Mouse (Mus musculus): ENCODE results near the gene Atxn2l.
"Not testable (repeated sequence)": the region's sequence is repeated elsewhere in the genome, so short reads cannot be mapped to it uniquely, and the experiment has no call there.

Gene Atxn2l

GRCm38 (mm10) chr7:126491005-126491404 is 12.2 kb downstream of the Atxn2l start:
- no peak for DNase-seq (ENCODE audit: low read depth, low spot score)

GRCm38 (mm10) chr7:126487617-126488385 is 15.4 kb downstream of the Atxn2l start:
- not testable (repeated sequence) for DNase-seq (ENCODE audit: low read depth, low spot score)

DNA sequence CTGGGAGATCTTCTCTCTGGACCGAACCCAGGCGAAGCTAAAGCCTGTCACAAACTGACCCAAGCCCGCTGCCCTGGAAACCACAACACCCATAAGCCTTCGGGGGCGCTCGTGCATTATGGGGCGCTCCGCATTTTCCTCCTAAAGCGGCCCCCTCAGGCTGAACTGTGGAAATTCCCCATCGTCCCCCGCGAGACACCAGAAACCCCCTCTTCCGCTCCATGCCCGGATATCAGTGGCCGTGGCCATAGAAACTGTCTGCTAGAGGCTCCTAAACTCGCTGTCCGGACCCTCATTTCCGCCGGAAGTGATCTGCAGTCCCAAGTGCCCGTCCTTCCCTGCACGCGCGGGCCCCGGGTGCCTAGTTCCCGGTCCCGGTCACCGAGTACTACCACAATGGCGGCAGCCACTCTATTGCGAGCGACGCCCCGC is 16.2 kb downstream of the Atxn2l start, which contains the start of gene Tufm:
Gene Tufm, plus strand, starts transcription at position 310 of the 432 bp plus-strand sequence.
- DNase-seq (ENCODE audit: low read depth, low spot score): peak; percentile 80

DNA sequence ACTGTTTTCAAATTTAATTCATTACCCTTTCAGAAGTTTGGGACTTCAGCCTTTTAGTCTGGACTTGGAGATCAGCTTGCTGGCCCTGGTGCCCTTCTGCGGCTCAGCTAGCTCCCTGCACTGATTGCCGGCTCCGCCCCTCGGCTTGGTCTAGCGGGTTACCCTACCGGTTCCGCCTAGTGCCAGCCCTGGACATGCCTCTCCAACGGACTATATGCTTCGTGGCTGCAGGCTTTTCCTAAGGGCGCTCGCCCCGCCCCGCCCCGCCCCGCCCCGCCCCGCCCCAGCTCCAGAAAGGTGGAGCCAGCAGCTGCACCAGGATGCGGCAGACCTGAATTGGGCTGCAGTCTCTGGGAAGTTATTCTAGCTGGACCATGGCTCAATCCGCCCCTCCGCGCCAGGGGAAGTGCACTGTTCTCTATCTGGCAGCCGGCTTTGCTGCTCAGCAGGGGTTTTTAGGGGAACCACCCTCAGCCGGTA is 20.8 kb downstream of the Atxn2l start:
- peak; percentile 81 for DNase-seq (ENCODE audit: low read depth, low spot score)

- DNase-seq (ENCODE audit: low read depth, low spot score): no peak
These were observed 21.5 kb downstream of the Atxn2l start for GRCm38 (mm10) chr7:126481699-126482098.

DNA sequence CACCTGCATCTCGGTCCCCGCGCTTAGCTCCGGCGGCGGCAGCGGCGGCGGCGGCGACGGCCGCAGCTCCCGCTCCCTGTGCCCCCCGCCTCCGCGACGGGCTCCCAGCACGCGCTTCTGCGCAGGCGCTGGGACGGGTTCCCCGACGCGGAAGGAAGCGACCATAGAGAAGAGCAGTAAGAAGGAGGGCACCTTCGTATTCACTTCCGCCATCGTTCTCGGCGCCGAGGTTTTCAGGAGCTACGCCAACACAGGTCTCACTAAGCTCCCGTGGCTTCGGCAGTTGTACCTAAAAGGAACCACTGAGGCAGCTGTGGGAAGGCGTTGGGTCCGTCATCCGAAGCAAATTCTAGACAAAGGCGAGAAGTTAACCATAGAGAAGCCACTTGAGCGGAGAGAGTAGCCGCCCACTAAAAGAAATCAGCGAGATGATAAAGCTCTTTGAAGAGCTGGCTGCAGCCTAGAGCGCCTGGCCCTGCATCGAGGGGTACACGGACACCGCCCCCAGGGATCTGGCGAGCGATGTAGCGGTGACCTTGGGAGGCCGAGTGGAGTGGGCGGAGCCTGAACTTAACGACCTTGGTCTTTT is 28.1 kb downstream of the Atxn2l start, which contains the start of gene Sh2b1:
Gene Sh2b1, minus strand, starts transcription at position 432 of the 589 bp plus-strand sequence.
- DNase-seq (ENCODE audit: low read depth, low spot score): peak; percentile 89

DNA sequence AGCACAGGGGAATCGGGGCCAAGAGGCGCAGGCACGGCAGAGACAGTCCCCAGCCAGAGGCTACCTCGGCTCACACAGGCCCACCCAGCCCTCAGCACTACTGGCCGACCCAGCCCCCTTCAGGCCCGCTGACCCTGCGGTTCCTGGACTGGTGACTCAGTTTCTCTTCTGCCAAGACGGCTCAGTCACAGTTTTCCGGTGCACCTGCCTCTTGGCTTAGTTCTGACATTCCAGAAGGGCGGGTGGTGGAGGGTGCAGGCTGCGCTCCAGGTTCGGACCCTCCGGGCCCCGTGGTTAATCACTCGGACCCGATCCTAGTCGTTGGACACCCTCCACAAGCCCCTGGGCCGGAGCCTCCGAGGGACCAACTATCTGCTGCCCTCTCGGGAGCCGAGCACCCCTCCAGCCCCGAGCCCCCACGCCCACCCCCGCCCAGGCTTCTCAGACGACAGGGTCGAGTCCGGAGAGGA is 28.7 kb downstream of the Atxn2l start:
- no peak for DNase-seq (ENCODE audit: low read depth, low spot score)

DNA sequence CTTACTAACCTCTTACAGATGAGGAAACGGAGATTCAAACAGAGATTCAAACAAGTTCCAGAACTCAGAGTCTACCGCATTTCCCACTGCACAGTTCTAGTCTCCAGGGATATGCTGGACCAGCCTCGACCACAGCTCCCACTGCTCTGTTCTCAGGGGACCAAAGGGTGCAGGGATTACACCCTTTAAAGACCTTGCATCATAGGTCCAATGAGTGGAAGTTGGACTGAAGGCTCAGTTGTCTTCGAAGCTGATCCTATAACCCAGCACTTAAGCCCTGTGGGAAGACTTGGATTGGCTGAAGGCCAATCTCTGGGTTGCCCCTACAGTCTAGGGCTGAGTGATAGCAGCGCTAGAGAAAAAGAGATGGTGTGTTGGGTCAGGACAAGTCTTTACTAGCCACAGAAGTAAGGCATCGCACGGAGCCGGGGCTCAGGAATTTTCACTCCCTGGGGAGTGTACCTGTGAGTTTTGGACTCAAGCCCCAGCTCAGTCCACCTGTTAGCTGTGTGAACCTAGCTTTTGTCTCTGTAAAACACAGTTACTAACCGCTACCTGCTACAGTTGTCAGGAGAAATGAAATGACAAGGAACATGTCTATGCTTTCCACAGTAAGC is 29.7 kb downstream of the Atxn2l start:
- DNase-seq (ENCODE audit: low read depth, low spot score): no peak

- DNase-seq (ENCODE audit: low read depth, low spot score): no peak
These were observed 30.5 kb downstream of the Atxn2l start for GRCm38 (mm10) chr7:126472713-126473112.

DNA sequence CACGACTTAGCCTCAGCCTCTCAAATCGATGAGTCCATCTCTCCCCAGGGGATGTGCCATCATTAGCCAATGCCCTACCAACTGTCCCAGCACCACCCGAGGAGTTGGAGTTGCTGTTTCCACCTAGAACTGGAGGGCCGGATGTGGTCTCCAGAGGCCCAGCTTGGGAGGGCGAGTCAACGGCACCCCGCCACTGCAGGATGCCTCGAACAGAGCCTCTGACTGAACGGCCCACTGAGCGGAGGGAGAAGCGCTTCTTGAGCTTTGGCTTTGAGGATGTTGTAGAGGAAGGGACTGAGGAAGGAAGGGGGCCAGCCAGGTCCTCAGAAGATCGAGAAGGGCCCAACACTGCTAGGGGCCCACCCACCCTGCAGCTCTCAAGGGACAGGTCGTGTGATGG is 30.9 kb downstream of the Atxn2l start:
- no peak for DNase-seq (ENCODE audit: low read depth, low spot score)

DNA sequence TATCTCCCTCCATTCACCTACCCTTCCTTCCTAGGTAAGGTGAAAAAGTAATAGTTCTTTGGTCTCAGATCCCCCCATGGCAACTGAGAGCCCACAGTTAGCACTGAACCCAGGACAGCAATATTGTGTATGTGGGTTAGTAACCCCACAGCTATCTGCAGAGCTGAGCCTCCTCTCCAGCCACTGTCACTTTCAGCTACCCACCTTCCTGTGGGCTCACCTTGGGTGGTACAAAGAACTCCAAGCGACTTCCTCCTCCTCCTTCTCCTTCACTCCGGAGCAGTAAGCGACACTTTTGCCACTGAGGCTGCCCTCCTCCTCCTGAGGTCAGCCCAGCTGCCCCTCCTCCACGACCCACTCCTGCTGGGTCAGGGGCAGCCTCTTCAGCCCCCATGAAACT is 31.4 kb downstream of the Atxn2l start:
- DNase-seq (ENCODE audit: low read depth, low spot score): no peak

DNA sequence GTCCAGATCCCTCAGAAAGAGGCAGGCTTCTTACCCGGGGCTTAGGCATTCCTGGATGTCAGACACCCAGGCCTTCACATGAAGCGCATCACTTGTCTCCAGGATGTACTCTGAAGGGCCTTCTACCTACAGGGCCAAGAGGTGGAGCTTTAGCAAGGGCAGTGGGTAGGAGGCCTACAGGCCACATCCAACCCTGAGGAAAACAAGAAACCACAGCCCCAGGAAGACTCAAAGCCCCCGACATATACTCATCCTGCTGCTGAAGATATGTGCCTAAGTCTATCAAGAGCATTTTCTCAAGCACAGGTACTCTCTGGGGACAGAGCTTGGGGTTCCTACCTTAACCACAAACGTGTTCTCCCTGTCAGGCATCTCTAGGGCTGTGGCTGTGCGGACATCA is 31.9 kb downstream of the Atxn2l start:
- DNase-seq (ENCODE audit: low read depth, low spot score): no peak

GRCm38 (mm10) chr7:126470077-126470476 is 33.2 kb downstream of the Atxn2l start:
- no peak for DNase-seq (ENCODE audit: low read depth, low spot score)

- DNase-seq (ENCODE audit: low read depth, low spot score): no peak
These were observed 35.2 kb downstream of the Atxn2l start for GRCm38 (mm10) chr7:126467834-126468627.

- no peak for DNase-seq (ENCODE audit: low read depth, low spot score)
These were observed 36.0 kb downstream of the Atxn2l start for GRCm38 (mm10) chr7:126467271-126467670.

DNA sequence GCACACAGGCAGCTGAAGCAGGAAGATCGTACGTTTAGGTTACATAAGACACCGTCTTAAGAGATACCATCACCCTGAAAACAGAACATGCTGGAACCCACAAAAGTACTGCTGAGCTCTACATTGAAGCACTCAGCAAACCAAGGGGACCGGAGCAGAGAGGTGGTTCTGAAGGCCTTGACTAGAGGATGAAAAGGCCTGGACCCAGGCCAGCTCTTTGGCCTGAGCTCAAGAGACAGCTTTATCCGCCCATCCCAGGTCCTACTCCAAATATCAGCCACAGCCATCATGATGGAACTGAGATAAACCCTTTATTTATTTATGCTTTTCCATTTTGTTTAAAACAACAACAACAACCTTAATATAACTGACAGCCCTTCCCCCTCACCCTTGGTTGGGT is 36.5 kb downstream of the Atxn2l start:
- no peak for DNase-seq (ENCODE audit: low read depth, low spot score)

GRCm38 (mm10) chr7:126466116-126466515 is 37.1 kb downstream of the Atxn2l start:
- no peak for DNase-seq (ENCODE audit: low read depth, low spot score)

- DNase-seq (ENCODE audit: low read depth, low spot score): no peak
These were observed 37.8 kb downstream of the Atxn2l start for GRCm38 (mm10) chr7:126465246-126466030.

GRCm38 (mm10) chr7:126464836-126465235 is 38.4 kb downstream of the Atxn2l start:
- DNase-seq (ENCODE audit: low read depth, low spot score): no peak

DNA sequence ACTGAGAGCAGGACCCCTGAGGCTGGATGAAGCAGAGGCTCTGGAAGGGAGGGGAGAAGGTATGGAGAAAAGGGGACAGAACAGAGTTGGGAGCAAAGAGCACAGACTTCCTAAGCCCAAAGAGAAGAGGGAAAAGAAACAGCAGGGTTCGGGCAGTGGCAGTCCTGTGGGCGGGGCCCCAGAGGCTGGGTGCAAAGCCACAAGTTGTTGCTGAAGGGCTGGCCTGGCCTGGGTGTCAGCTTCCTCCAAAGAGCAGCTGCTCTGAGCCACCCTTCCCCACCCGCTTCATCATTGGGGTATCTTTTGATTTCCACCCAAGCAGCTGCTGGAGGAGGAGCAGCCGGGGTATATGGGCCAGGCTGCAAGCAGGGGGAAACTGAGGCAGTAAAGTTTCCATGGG is 39.1 kb downstream of the Atxn2l start:
- no peak for DNase-seq (ENCODE audit: low read depth, low spot score)

DNA sequence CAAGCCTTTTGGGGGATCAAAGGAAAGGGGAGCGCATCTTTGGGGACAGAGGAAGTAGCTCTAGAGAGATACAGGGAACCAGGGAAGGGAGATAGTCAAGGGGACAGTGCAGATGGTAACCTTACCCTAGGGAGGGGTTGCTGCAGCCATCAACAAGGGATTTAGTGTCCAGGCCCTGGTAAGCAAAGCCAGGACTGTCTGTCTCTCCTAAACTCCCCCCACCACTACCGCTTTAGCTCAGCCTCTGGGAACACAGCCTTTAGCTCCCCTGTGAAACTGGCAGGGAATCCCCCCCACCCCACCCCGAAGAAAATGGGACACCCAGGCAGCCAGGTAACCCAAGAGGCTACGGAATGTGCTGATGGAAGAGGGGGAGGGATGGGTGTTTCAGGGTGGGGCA is 39.7 kb downstream of the Atxn2l start:
- no peak for DNase-seq (ENCODE audit: low read depth, low spot score)

Data from WW6 (cell line).